Mouse (Mus musculus) intestine, postnatal 0 days (tissue): Measurements from ENCODE around the gene Rab11fip5. TPM values are rescaled to one million over a fixed set of nuclear protein-coding genes. Genes with fewer than 3 reads are reported as not detected.

Experiments
- ATAC-seq: fragments of 200-750 bp; cut with Nextera tagmentation; 2 replicates; pipeline ENCODE4 v1.8.0; 2017; ENCODE audit warnings: mild to moderate bottlenecking, moderate TSS enrichment, moderate library complexity
- H3K27ac ChIP-seq: fragments of 300-500 bp; sonication (generic); 2 replicates; pipeline ENCODE4 v1.5.1; 2014; ENCODE audit warnings: mild to moderate bottlenecking, low read depth, low read length, moderate library complexity
- H3K27me3 ChIP-seq: fragments of 300-500 bp; sonication (generic); replicated peaks from 2 replicates; pipeline ENCODE4 v1.6.1; 2014; ENCODE audit warnings: low read length, mixed read lengths; ENCODE audit not compliant: control insufficient read depth, insufficient read depth
- H3K36me3 ChIP-seq: fragments of 300-500 bp; sonication (generic); 2 replicates; pipeline ENCODE4 v1.6.1; 2014; ENCODE audit warnings: mild to moderate bottlenecking, moderate library complexity; ENCODE audit not compliant: control insufficient read depth, insufficient read depth
- H3K4me1 ChIP-seq: fragments of 300-500 bp; sonication (generic); replicated peaks from 2 replicates; pipeline ENCODE4 v1.6.1; 2014; ENCODE audit warnings: antibody characterized with exemption, low read length, mixed read lengths; ENCODE audit not compliant: control insufficient read depth, insufficient read depth
- H3K4me2 ChIP-seq: fragments of 300-500 bp; sonication (generic); replicated peaks from 2 replicates; pipeline ENCODE4 v1.6.1; 2014; ENCODE audit warnings: low read depth, mild to moderate bottlenecking, moderate library complexity
- H3K4me3 ChIP-seq: fragments of 300-500 bp; sonication (generic); 2 replicates; pipeline ENCODE4 v1.5.1; 2014; ENCODE audit warnings: low read depth, low read length
- H3K9ac ChIP-seq: fragments of 300-500 bp; sonication (generic); 2 replicates; pipeline ENCODE4 v1.6.1; 2014; ENCODE audit warnings: mild to moderate bottlenecking, low read depth, low read length
- H3K9me3 ChIP-seq: fragments of 300-500 bp; sonication (generic); 2 replicates; pipeline ENCODE4 v1.6.1; 2016; ENCODE audit warnings: mixed run types; ENCODE audit not compliant: control insufficient read depth
- CTCF ChIP-seq: sonication (generic); IDR thresholded peaks from 2 replicates; pipeline ENCODE4 v1.5.1; 2016; ENCODE audit warnings: low read depth, mild to moderate bottlenecking, control low read depth, antibody characterized with exemption, moderate library complexity
- WGBS: fragments of 180-500 bp; shearing (Covaris S2); extraction: QIAGEN DNeasy Blood & Tissue Kit; methylation state at CpG from one replicate; pipeline ENCODE4 v1.1.7; 2014; 5-methylcytosine and 5-hydroxymethylcytosine counted together
- polyA plus RNA-seq: library from polyadenylated mRNA; unstranded; fragments of >200 nt; fragmentation: Nextera tagmentation; extraction: Ambion mirVana; gene quantifications from 2 replicates; pipeline ENCODE4 v1.2.1, GENCODE M21; 2015

The Rab11fip5 gene
- polyA plus RNA-seq, 1 experiment from 2014 or later: 30.5 TPM

DNA sequence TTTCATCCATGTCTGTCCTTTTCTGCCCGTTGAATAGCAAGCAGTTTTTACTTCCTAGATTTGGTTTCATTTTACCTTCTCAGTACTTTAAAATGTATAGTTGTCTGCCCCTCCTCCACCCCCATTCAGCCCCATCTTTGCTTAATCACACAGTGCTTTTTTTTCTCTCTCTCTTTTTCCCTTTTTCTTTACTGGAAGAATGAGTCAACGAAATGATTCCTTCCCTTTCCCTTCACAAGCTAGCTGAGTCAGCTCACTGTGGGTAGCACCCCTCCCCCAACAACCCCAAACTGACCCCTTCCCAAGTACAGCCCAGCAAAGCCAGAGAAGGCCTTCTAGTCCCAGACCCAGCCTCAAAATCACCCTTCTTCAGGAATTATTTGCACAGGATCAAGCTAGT lies 49.3 kb downstream of the Rab11fip5 start:
- H3K36me3 ChIP-seq: no peaks in the 10 kb centered on the region
- ATAC-seq: no peak
- H3K9me3 ChIP-seq: no peaks in the 10 kb centered on the region
- no peaks in the 10 kb centered on the region for H3K27me3 ChIP-seq
- H3K27ac ChIP-seq: no peak overlapping the region
- no peak for TF ChIP-seq CTCF
- no peak overlapping the region for H3K4me3 ChIP-seq
- no peak overlapping the region for H3K9ac ChIP-seq
- H3K4me1 ChIP-seq: no peaks in the 10 kb centered on the region
- H3K4me2 ChIP-seq: no peak overlapping the region
- whole genome bisulfite sequencing: 20% methylated on average over 2 of the region's 2 CpGs

DNA sequence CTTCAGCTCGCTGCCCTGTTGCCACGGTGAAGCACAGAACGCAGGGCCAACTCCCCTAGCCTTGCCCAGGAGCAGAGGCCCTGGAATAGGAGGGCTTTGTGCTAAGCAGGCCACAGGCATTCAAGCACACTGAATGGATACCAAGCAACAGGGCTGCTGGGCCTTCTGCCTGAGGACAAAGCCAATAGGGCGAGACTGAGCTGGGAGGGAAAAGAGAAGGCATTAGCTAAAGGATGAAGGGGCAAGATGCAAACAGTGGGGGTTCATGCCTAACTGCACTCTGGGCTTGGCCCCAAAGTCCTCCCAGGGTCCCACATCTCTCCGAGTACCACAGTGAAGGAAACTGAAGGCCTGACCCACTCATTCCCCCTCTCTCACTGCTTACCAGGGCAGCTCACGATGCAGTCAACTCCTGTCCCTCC lies 54.0 kb downstream of the Rab11fip5 start:
- Histone ChIP-seq H3K9me3 (no peaks in the 10 kb centered on the region), H3K27me3 (no peaks in the 10 kb centered on the region), H3K27ac (no peak overlapping the region), H3K9ac (no peak overlapping the region), H3K4me1 (no peaks in the 10 kb centered on the region), H3K4me3 (no peak overlapping the region), H3K4me2 (no peak overlapping the region), H3K36me3 (no peaks in the 10 kb centered on the region)
- WGBS: 83% methylated on average over 6 of the region's 6 CpGs
- no peak for ATAC-seq
- TF ChIP-seq CTCF: no peak

DNA sequence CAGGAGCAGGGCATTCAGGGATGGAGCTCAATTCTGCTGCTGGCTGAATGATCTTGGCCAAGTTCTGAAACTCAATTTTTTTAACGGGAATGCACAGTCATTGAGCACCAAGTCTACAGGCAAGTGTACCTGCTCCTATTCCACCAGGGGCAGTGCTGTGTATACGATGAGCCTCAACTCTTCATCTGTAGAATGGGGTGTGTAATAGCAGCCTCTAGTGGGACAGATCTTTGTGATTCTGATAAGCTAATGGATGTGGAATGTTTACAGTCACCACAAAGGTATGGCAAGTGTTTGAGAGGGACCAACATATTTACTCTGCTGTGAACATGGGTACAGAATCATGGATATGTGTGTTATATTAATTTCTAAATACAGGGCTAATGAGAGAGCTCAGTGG lies 58.2 kb downstream of the Rab11fip5 start:
- 94% methylated on average over 2 of the region's 2 CpGs for WGBS

DNA sequence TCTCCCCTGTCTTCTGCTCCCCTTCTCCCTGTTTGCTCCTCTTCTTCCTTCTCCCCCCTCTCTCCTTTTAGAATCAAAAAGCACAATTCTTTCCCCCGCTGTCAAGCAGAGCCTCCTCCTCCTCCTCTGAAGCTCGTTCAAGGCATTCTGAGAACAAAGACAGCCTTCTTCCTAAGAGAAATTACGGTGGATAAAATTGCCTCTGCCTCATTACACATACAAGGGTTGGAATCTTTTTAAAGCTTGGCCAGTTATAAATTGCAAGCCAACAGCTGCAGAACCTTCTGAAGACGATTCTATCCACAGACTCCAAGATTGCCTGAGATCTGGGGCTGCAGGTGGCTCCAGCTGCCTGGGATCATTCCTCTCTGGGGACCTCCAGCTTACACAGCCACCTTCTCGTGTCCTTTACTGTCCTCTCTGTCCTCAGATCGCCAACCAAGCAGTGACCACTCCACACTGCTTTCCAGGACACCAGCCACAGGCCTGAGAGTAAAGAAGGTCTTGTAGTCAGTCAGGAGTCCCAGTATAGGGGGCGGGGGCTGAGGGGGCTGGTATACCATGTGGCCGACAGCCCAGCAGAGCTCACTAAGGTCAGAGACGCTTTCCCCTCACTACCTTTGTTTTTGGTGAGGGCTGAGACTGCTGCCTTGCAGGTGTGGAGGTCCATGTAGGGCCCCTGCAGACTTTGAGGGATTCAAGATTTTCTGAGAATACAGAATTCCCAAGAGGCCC lies 60.2 kb downstream of the Rab11fip5 start:
- no peaks in the 10 kb centered on the region for H3K36me3 ChIP-seq
- no peak for ATAC-seq
- no peak overlapping the region for H3K4me3 ChIP-seq
- no peaks in the 10 kb centered on the region for H3K4me1 ChIP-seq
- H3K9ac ChIP-seq: no peak overlapping the region
- no peak overlapping the region for H3K27ac ChIP-seq
- 57% methylated on average over 9 of the region's 9 CpGs for WGBS
- TF ChIP-seq CTCF: no peak
- no peaks in the 10 kb centered on the region for H3K27me3 ChIP-seq
- no peaks in the 10 kb centered on the region for H3K9me3 ChIP-seq
- H3K4me2 ChIP-seq: no peak overlapping the region

More for the DNA sequence above, 58.2 kb downstream of the Rab11fip5 start:
- Histone ChIP-seq H3K36me3 (no peaks in the 10 kb centered on the region), H3K4me1 (no peaks in the 10 kb centered on the region), H3K4me2 (no peak overlapping the region), H3K27me3 (no peaks in the 10 kb centered on the region), H3K9me3 (no peaks in the 10 kb centered on the region), H3K9ac (no peak overlapping the region), H3K4me3 (no peak overlapping the region), H3K27ac (no peak overlapping the region)
- no peak for ATAC-seq
- no peak for TF ChIP-seq CTCF

DNA sequence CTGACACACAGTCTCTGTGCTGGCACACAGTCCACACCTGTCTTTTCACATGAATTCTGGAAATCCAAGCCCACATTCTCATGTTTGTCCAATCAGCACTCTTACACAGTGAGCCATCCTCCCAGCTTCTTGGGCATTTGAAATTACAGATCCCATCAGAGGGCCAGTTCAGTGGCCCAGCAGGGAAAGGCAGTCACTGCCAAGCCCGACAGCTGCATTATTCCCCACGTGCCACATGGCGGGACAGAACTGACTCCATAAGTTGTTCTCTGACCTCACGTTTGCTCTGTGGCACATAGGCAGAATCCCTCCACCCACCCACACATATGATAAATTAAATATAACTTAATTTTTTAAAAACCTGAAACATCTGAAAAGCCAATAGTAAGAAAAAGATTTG lies 66.5 kb downstream of the Rab11fip5 start:
- Histone ChIP-seq H3K27ac (no peak overlapping the region), H3K9ac (no peak overlapping the region), H3K4me3 (no peak overlapping the region), H3K9me3 (no peaks in the 10 kb centered on the region), H3K4me1 (no peaks in the 10 kb centered on the region; the same call in 1 of the 2 replicates), H3K27me3 (no peaks in the 10 kb centered on the region), H3K36me3 (no peaks in the 10 kb centered on the region), H3K4me2 (no peak overlapping the region)
- ATAC-seq: no peak
- 84% methylated on average over 4 of the region's 4 CpGs for WGBS
- no peak for TF ChIP-seq CTCF

DNA sequence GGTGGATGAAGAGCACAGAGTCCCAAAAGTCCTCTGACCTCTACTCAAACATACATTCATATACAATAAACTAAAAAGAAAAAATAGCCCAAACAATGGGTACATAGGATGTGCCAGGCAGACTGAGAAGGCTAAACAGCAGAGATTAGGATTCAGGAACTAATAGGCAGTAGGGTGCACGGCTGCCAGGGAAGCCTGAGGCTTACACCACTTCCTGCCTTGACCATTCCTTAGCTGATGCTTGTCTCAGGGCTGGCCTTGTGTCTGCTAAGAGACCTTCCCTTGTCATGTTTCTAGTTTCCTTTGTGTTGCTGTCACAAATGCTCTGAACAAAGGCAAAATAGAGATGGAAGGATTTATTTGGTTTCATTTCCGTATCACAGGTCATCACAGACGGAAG lies 68.1 kb downstream of the Rab11fip5 start:
- TF ChIP-seq CTCF: no peak
- Histone ChIP-seq H3K4me3 (no peak overlapping the region), H3K4me2 (no peak overlapping the region), H3K9me3 (no peaks in the 10 kb centered on the region), H3K36me3 (no peaks in the 10 kb centered on the region), H3K27me3 (no peaks in the 10 kb centered on the region), H3K9ac (no peak overlapping the region), H3K27ac (no peak overlapping the region), H3K4me1 (no peaks in the 10 kb centered on the region; the same call in 1 of the 2 replicates)
- 80% methylated on average over 3 of the region's 3 CpGs for WGBS
- ATAC-seq: no peak
